Mouse (Mus musculus): ENCODE measurements around the gene Phlda2.

DNA sequence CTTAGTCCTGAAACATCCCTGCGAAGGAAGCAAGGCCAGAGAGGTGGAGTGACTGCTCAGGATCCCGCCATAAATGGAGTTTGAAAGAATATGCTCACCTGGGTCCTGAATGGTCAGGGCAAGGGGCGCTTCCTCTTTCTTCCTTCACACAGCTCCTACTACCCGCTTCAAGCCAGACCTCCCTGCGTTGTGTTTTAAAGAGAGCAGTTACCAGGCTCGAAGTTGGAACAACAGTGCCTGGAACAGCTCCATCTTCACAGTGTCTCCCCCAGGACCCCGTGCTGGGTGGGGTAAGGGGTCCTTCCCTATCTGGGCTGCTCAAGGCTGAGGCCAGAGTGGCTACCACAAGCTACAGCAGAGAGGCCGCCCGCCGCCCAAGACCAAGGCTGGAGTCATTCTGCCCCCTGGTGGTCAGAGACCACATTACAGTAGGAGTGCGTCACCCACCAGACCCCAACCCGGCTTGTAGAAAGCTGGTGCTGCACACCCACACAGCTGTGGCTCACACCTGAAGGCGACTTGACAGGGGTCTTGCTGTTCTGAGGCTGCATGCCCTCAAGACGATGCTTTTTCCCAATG is 36.8 kb downstream of the Phlda2 start:
- TF ChIP-seq CTCF (IDR thresholded peaks at IDR 0.05; ENCODE audit: low read depth) (peak; percentile 94), EP300 (IDR thresholded peaks at IDR 0.05; ENCODE audit: low read depth) (no peak)
